Mouse (Mus musculus) hindbrain, postnatal 0 days (tissue): ENCODE results near the gene Dusp16. TPM values are rescaled to one million over a fixed set of nuclear protein-coding genes. Genes with fewer than 3 reads are reported as not detected.

Experiments
- ATAC-seq: fragments of 200-750 bp; cut with Nextera tagmentation; 2 replicates; pipeline ENCODE4 v1.8.0; 2017; ENCODE audit warnings: mild to moderate bottlenecking, moderate TSS enrichment, moderate library complexity
- DNase-seq: peaks from one replicate; pipeline ENCODE4 v3.0.0-alpha.2; 2015; ENCODE audit warnings: low spot score
- H3K27ac ChIP-seq: fragments of 300-500 bp; sonication (generic); 2 replicates; pipeline ENCODE4 v1.5.1; 2014; ENCODE audit warnings: mild to moderate bottlenecking
- H3K27me3 ChIP-seq: fragments of 300-500 bp; sonication (generic); 2 replicates; pipeline ENCODE4 v1.6.1; 2014; ENCODE audit warnings: low read length, mixed read lengths; ENCODE audit not compliant: insufficient read depth
- H3K36me3 ChIP-seq: fragments of 300-500 bp; sonication (generic); 2 replicates; pipeline ENCODE4 v1.6.1; 2014; ENCODE audit warnings: low read length, mixed read lengths; ENCODE audit not compliant: insufficient read depth
- H3K4me1 ChIP-seq: fragments of 300-500 bp; sonication (generic); 2 replicates; pipeline ENCODE4 v1.6.1; 2014; ENCODE audit warnings: antibody characterized with exemption, low read length, mixed read lengths; ENCODE audit not compliant: insufficient read depth
- H3K4me2 ChIP-seq: fragments of 300-500 bp; sonication (generic); 2 replicates; pipeline ENCODE4 v1.6.1; 2014; ENCODE audit warnings: low read depth, mild to moderate bottlenecking, low read length, moderate library complexity, mixed read lengths
- H3K4me3 ChIP-seq: fragments of 300-500 bp; sonication (generic); 2 replicates; pipeline ENCODE4 v1.5.1; 2014; ENCODE audit warnings: low read length
- H3K9ac ChIP-seq: fragments of 300-500 bp; sonication (generic); replicated peaks from 2 replicates; pipeline ENCODE4 v1.6.1; 2014; ENCODE audit warnings: mild to moderate bottlenecking, low read length, moderate library complexity, mixed read lengths
- H3K9me3 ChIP-seq: fragments of 300-500 bp; sonication (generic); 2 replicates; pipeline ENCODE4 v1.6.1; 2016; ENCODE audit warnings: low read length, mixed read lengths
- CTCF ChIP-seq: IDR thresholded peaks from 2 replicates; pipeline ENCODE4 v1.5.1; 2016; ENCODE audit warnings: antibody characterized with exemption, control low read depth, low read depth
- WGBS: fragments of 180-500 bp; shearing (Covaris S2); extraction: QIAGEN DNeasy Blood & Tissue Kit; methylation state at CpG from one replicate; pipeline ENCODE4 v1.1.7; 2014; 5-methylcytosine and 5-hydroxymethylcytosine counted together
- polyA plus RNA-seq: library from polyadenylated mRNA; unstranded; fragments of >200 nt; fragmentation: Nextera tagmentation; extraction: Ambion mirVana; gene quantifications from 2 replicates; pipeline ENCODE4 v1.2.1, GENCODE M21; 2015
- total RNA-seq: library from RNA; depleted of rRNA; stranded (reverse); fragments of >200 nt; gene quantifications from 2 replicates; pipeline ENCODE4 v1.2.3, GENCODE M21; 2014

Gene Dusp16
- total and polyA plus RNA-seq, 2 experiments from 2014 or later = 4.1 to 7.8 TPM

- Histone ChIP-seq H3K9me3 (no peaks in the 10 kb centered on the region), H3K27me3 (no peaks in the 10 kb centered on the region), H3K4me2 (no peak overlapping the region), H3K9ac (no peak overlapping the region), H3K27ac (no peak overlapping the region), H3K36me3 (no peaks in the 10 kb centered on the region), H3K4me1 (no peaks in the 10 kb centered on the region), H3K4me3 (no peak overlapping the region)
- DNase-seq (no peak), ATAC-seq (no peak)
- WGBS = 96% methylated on average over 1 of the region's 1 CpGs
- no peak for TF ChIP-seq CTCF
These were observed 19.0 kb downstream of the Dusp16 start for GRCm38 (mm10) chr6:134773292-134773893.

DNA sequence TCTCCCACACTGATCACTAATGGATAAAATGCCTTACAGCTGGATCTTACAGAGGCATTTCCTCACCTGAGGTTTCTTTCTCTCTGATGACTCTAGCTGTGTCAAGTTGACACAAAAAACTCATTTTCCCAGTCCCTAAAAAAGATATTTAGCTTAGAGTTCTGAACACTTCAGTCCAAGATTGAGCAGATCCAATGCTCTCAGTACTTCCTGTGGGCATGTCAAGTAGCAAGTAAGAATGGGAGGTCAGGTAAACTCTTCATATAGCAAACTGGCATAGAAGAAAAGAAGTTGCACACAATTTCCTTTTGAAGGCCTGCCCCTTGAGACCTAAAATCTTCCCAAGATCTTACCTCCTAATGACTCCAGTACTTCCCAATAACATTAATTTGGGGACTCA is 22.1 kb downstream of the Dusp16 start:
- no peak overlapping the region for H3K4me3 ChIP-seq
- H3K27ac ChIP-seq = no peak overlapping the region
- no peak overlapping the region for H3K9ac ChIP-seq
- no peak for TF ChIP-seq CTCF
- no peaks in the 10 kb centered on the region for H3K9me3 ChIP-seq
- ATAC-seq = no peak
- no peak for DNase-seq
- H3K4me1 ChIP-seq = no peaks in the 10 kb centered on the region
- no peaks in the 10 kb centered on the region for H3K36me3 ChIP-seq
- no peak overlapping the region for H3K4me2 ChIP-seq
- H3K27me3 ChIP-seq = no peaks in the 10 kb centered on the region

DNA sequence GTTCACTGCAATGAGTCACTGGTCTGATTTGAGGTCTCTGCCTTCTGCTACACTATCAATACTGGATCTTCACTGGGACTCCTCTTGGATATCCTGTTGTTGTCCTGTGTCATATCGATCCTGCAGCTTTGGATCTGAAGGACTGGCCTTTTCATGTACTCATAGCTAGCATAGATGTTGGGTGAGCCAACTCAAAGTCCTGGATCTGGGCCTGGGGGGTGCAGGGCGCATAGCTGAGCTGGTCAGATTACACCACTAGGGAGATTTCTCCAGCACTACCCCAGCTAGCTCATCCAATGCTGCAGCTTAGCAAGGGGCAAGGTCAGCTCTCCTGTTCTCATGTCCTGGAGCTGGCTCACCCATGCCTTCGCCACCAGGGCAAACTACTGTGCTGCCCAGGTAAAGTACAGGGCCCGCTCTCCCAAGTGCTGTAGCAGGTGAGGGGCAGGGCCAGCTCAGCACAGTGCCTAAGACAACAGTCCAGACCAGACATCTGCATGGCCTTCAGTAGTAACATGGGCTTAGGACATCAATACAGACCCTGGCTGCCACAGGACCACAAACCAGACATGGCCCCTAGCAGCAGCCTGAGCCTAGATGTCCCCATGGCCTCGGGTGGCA is 27.9 kb downstream of the Dusp16 start:
- Histone ChIP-seq H3K9ac (no peak overlapping the region), H3K4me2 (no peak overlapping the region), H3K4me1 (no peaks in the 10 kb centered on the region), H3K27me3 (no peaks in the 10 kb centered on the region), H3K27ac (no peak overlapping the region), H3K9me3 (no peaks in the 10 kb centered on the region), H3K4me3 (no peak overlapping the region), H3K36me3 (no peaks in the 10 kb centered on the region)
- TF ChIP-seq CTCF = no peak
- DNase-seq = no peak
- ATAC-seq = no peak
- WGBS = 95% methylated on average over 5 of the region's 5 CpGs

DNA sequence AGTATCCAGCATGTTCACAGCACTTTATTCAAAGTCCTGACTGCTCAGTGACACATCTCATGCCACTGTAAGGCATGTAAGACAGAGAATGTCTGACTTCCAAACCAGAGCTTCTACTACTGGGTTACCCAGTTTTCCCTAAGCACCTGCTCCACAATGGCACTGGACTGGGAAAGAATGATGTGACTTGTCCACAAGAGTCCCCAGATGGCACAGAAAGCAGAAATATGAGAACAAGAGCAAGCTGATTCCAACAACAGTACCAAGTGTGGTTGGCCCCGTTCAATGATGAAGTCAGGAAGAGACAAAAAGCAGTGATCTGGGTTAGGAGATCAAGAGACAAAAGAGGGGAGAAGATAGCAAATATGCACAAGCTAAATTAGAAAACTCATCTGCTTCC is 29.0 kb downstream of the Dusp16 start:
- H3K27me3 ChIP-seq = no peaks in the 10 kb centered on the region
- no peak for ATAC-seq
- no peak overlapping the region for H3K27ac ChIP-seq
- no peak overlapping the region for H3K9ac ChIP-seq
- no peaks in the 10 kb centered on the region for H3K9me3 ChIP-seq
- 71% methylated on average over 1 of the region's 1 CpGs for WGBS
- TF ChIP-seq CTCF = no peak
- no peak overlapping the region for H3K4me2 ChIP-seq
- H3K4me1 ChIP-seq = no peaks in the 10 kb centered on the region
- DNase-seq = no peak
- no peaks in the 10 kb centered on the region for H3K36me3 ChIP-seq
- H3K4me3 ChIP-seq = no peak overlapping the region

DNA sequence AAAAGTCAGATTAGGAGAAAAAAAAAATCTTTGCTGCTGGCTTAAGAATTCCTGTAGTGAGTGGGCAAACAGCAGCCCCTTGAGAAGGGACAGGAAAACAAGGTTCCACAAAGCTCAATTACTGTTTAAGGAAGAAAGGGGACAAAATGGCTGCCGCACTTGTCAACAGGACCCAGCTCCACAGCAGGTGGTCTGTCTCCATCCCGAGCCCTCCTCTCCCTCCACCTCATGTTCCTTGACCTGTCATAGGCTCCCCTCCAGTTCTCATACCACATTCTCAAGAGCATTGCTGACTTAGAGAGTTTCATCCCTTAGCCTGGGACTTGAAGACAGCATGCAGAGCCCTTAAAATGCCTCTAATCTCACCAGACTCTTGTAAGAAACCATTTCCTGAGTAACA is 30.6 kb downstream of the Dusp16 start:
- no peaks in the 10 kb centered on the region for H3K36me3 ChIP-seq
- WGBS = 46% methylated on average over 2 of the region's 2 CpGs
- H3K4me1 ChIP-seq = no peaks in the 10 kb centered on the region
- no peak overlapping the region for H3K9ac ChIP-seq
- no peaks in the 10 kb centered on the region for H3K27me3 ChIP-seq
- no peak overlapping the region for H3K27ac ChIP-seq
- no peak for TF ChIP-seq CTCF
- DNase-seq = no peak
- no peak for ATAC-seq
- H3K4me3 ChIP-seq = no peak overlapping the region
- H3K4me2 ChIP-seq = no peak overlapping the region
- no peaks in the 10 kb centered on the region for H3K9me3 ChIP-seq

GRCm38 (mm10) chr6:134760926-134761544 is 31.4 kb downstream of the Dusp16 start:
- H3K4me1 ChIP-seq = no peaks in the 10 kb centered on the region
- no peak overlapping the region for H3K27ac ChIP-seq
- no peaks in the 10 kb centered on the region for H3K9me3 ChIP-seq
- no peaks in the 10 kb centered on the region for H3K36me3 ChIP-seq
- 61% methylated on average over 5 of the region's 5 CpGs for WGBS
- ATAC-seq = no peak
- H3K27me3 ChIP-seq = no peaks in the 10 kb centered on the region
- no peak overlapping the region for H3K4me2 ChIP-seq
- no peak for TF ChIP-seq CTCF
- H3K4me3 ChIP-seq = no peak overlapping the region
- no peak overlapping the region for H3K9ac ChIP-seq
- DNase-seq = no peak

- Histone ChIP-seq H3K9me3 (no peaks in the 10 kb centered on the region), H3K9ac (no peak overlapping the region), H3K4me1 (no peaks in the 10 kb centered on the region), H3K4me3 (no peak overlapping the region), H3K4me2 (no peak overlapping the region), H3K27me3 (no peaks in the 10 kb centered on the region), H3K36me3 (no peaks in the 10 kb centered on the region), H3K27ac (no peak overlapping the region)
- ATAC-seq (no peak), DNase-seq (no peak)
- TF ChIP-seq CTCF = no peak
- 89% methylated on average over 4 of the region's 4 CpGs for WGBS
These were observed 36.4 kb downstream of the Dusp16 start for GRCm38 (mm10) chr6:134756058-134756457.
